In the genomic region with DNA sequence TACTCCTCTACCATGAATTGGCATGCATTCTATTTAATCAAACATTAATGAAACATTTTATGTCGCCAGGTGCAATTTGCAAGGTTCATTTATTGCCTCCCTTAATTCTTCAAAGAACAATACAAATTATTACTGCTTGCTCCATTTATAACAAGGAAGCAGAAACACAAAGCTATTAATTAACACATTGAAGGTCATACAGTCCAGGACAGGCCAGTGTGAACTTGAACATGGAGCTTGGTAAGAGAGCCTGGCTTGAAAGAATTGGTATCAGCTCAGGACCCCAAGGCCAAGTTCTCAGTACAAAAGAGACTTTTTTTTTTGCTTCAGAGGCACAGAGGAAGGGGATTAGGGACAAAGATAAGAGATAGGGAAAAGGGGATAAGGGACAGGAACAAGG, we compare ENCODE assay signal across 24 mouse cellular contexts. TPM values are rescaled to one million over a fixed set of nuclear protein-coding genes. Genes with fewer than 3 reads are reported as not detected.
DNase-seq lines count a peak whose midpoint lies in the region; ATAC-seq and TF ChIP-seq lines count a peak whose summit lies in the region.
"Had no signal": no experiment of that assay in that cellular context is flagged by ENCODE, and none has a peak within 500 bp of the region (broad histone marks: within the 10 kb centered on the region; RNA-seq: fewer than 3 reads in every experiment).

No protein-coding gene starts in this region.

- no peak for TF ChIP-seq POLR2A in bone marrow macrophage, adult 2 months (IDR thresholded peaks at IDR 0.05; ENCODE audit: borderline replicate concordance, low read depth, low read length)

- no peaks in the 10 kb centered on the region for H3K36me3 ChIP-seq in intestine, embryonic 16.5 days (ENCODE audit: control insufficient read depth, insufficient read depth, low read length)
- H3K36me3 ChIP-seq: forebrain, embryonic 10.5 days; hindbrain, embryonic 10.5 days; hindbrain, embryonic 13.5 days had no signal

- no peak overlapping the region for H3K4me2 ChIP-seq in intestine, embryonic 16.5 days (ENCODE audit: low read depth, low read length)
- H3K4me2 ChIP-seq: forebrain, embryonic 13.5 days; heart, embryonic 11.5 days; hindbrain, embryonic 13.5 days had no signal

- peak; percentile 80 for ATAC-seq in intestine, embryonic 16.5 days
- ATAC-seq: activated CD4-positive, CD25-positive, alpha-beta regulatory T cell, adult 4 months; forebrain, embryonic 13.5 days; forebrain, embryonic 16.5 days; hindbrain, embryonic 16.5 days had no signal

- H3K4me1 ChIP-seq in bone marrow macrophage, adult 2 months (ENCODE audit: control insufficient read depth, insufficient read depth, low read length), result peaks cover 37% of the 10 kb centered on the region
- H3K4me1 ChIP-seq in intestine, embryonic 16.5 days (ENCODE audit: control insufficient read depth, insufficient read depth, low read length), result no peaks in the 10 kb centered on the region
- H3K4me1 ChIP-seq: forebrain, embryonic 10.5 days; forebrain, embryonic 13.5 days; hindbrain, embryonic 10.5 days; hindbrain, embryonic 13.5 days had no signal

- DNase-seq in gastrocnemius, adult 2 months, result no peak
- no peak for DNase-seq in gastrocnemius, postnatal 10 days
- no peak for DNase-seq in right cerebral cortex, adult 18-20 months
- DNase-seq in testis, postnatal 10 days (ENCODE audit: low spot score), result no peak
- DNase-seq: adrenal gland, adult 8-10 months; adrenal gland, postnatal 25 days; cerebellum, adult 11 months; cerebellum, adult 2 months; cerebellum, adult 9-11 months; cerebellum, postnatal 25 days; embryo, embryonic 11 days; gastrocnemius, postnatal 36 days; heart, postnatal 36 days; kidney, adult 11 months had no signal

- H3K27me3 ChIP-seq in intestine, embryonic 16.5 days (replicated peaks; ENCODE audit: control insufficient read depth, insufficient read depth, low read length), result no peaks in the 10 kb centered on the region

- WGBS in intestine, embryonic 16.5 days, result 72% methylated on average over 1 of the region's 1 CpGs

- H3K9ac ChIP-seq in intestine, embryonic 16.5 days (ENCODE audit: low read depth, low read length), result no peak overlapping the region
- H3K9ac ChIP-seq: forebrain, embryonic 13.5 days; hindbrain, embryonic 13.5 days had no signal

- no peak for TF ChIP-seq CTCF in gastrocnemius, adult 2 months (IDR thresholded peaks at IDR 0.05)
- no peak for TF ChIP-seq CTCF in bone marrow macrophage, adult 2 months (IDR thresholded peaks at IDR 0.05; ENCODE audit: low read depth, low read length)

- no peak overlapping the region for H3K4me3 ChIP-seq in gastrocnemius, adult 2 months
- no peak overlapping the region for H3K4me3 ChIP-seq in bone marrow macrophage, adult 2 months (ENCODE audit: insufficient read depth, low read length)
- no peak overlapping the region for H3K4me3 ChIP-seq in intestine, embryonic 16.5 days (ENCODE audit: low read length)
- H3K4me3 ChIP-seq: forebrain, embryonic 10.5 days; forebrain, embryonic 13.5 days; hindbrain, embryonic 10.5 days; hindbrain, embryonic 13.5 days had no signal

- H3K9me3 ChIP-seq in intestine, embryonic 16.5 days (ENCODE audit: control insufficient read depth, low read length), result no peaks in the 10 kb centered on the region
- H3K9me3 ChIP-seq: forebrain, embryonic 10.5 days; forebrain, embryonic 13.5 days; hindbrain, embryonic 10.5 days; hindbrain, embryonic 13.5 days had no signal

- H3K27ac ChIP-seq in gastrocnemius, adult 2 months, result peak overlapping the region; percentile 71; the same call in 1 of the 2 replicates
- H3K27ac ChIP-seq in bone marrow macrophage, adult 2 months (ENCODE audit: insufficient read depth, low read depth, low read length), result peak overlapping the region; percentile 24; the same call in 1 of the 2 replicates
- H3K27ac ChIP-seq in intestine, embryonic 16.5 days (ENCODE audit: low read length), result no peak overlapping the region
- H3K27ac ChIP-seq: forebrain, embryonic 10.5 days; forebrain, embryonic 13.5 days; hindbrain, embryonic 10.5 days; hindbrain, embryonic 13.5 days had no signal

- intact Hi-C loops in gastrocnemius, adult 2 months (cut with DNase I), result no loop called here

RNA-seq across cellular contexts. Expression of gene Tmsb4x, which starts 43.1 kb away (rescaled TPM):
- 100 to 1,000 TPM; 120 to 207 TPM for total RNA-seq in gastrocnemius, adult 2 months (2021)
- total RNA-seq in gastrocnemius, postnatal 10 days (2021), result 100 to 1,000 TPM; 492 to 589 TPM
- polyA plus RNA-seq in bone marrow macrophage, adult 2 months (2012; ENCODE audit: insufficient read depth, insufficient read length, missing spikeins), result 12,467 and 14,564 TPM in 2 replicates
- 2,883 and 3,085 TPM in 2 replicates for polyA plus RNA-seq in intestine, embryonic 16.5 days (2015; fragmentation: Nextera tagmentation; extraction: Ambion mirVana)
